Mouse (Mus musculus): ENCODE results near the gene Gm3269. TPM values are rescaled to one million over a fixed set of nuclear protein-coding genes. Genes with fewer than 3 reads are reported as not detected.
A peak's percentile ranks its signal among the peaks of the same experiment; 100 is the strongest.
"Not testable (repeated sequence)": the region's sequence is repeated elsewhere in the genome, so short reads cannot be mapped to it uniquely, and the experiment has no call there.

The Gm3269 gene
- not detected in 2 replicates for polyA plus RNA-seq (2015; fragmentation: Nextera tagmentation; extraction: Ambion mirVana)

- not testable (repeated sequence) for H3K9me3 ChIP-seq; H3K4me1 ChIP-seq; H3K9ac ChIP-seq; H3K4me2 ChIP-seq; H3K27ac ChIP-seq; H3K4me3 ChIP-seq; H3K27me3 ChIP-seq; ATAC-seq (ENCODE audit: borderline replicate concordance, extremely low read depth, low FRiP score, low TSS enrichment); H3K36me3 ChIP-seq
- WGBS: no CpG with 5 or more reads among the region's 4 CpGs
Measured at GRCm38 (mm10) chr14:4837806-4838205, at the start of gene Gm3269. Gene Gm3269 (plus strand): TSS chr14:4838106.

- H3K36me3 ChIP-seq; H3K4me1 ChIP-seq; H3K27me3 ChIP-seq; H3K27ac ChIP-seq; H3K9ac ChIP-seq; H3K4me3 ChIP-seq; H3K9me3 ChIP-seq; H3K4me2 ChIP-seq; ATAC-seq (ENCODE audit: borderline replicate concordance, extremely low read depth, low FRiP score, low TSS enrichment): not testable (repeated sequence)
- WGBS: 78% methylated on average over 6 of the region's 6 CpGs
Measured at GRCm38 (mm10) chr14:4806421-4806820, 31.5 kb upstream of the Gm3269 start.

GRCm38 (mm10) chr14:4821950-4822349 is 16.0 kb upstream of the Gm3269 start:
- H3K9me3 ChIP-seq; H3K4me1 ChIP-seq; H3K4me3 ChIP-seq; H3K27ac ChIP-seq; H3K9ac ChIP-seq; H3K36me3 ChIP-seq; ATAC-seq (ENCODE audit: borderline replicate concordance, extremely low read depth, low FRiP score, low TSS enrichment); H3K4me2 ChIP-seq; H3K27me3 ChIP-seq: not testable (repeated sequence)
- 93% methylated on average over 3 of the region's 7 CpGs for WGBS

- not testable (repeated sequence) for H3K9me3 ChIP-seq; H3K36me3 ChIP-seq; H3K4me1 ChIP-seq; ATAC-seq (ENCODE audit: borderline replicate concordance, extremely low read depth, low FRiP score, low TSS enrichment); H3K27me3 ChIP-seq; H3K9ac ChIP-seq
- H3K4me3 ChIP-seq: peak within 1 kb of the TSS; percentile 33
- H3K27ac ChIP-seq: peak within 1 kb of the TSS; percentile 37; the same call in 1 of the 2 replicates
- H3K4me2 ChIP-seq: peak within 1 kb of the TSS; percentile 59
- 5% methylated on average over 19 of the region's 59 CpGs for WGBS
Measured at GRCm38 (mm10) chr14:4855299-4855980, 17.5 kb downstream of the Gm3269 start, which contains the start of gene Gm3264. Gene Gm3264 (plus strand): TSS chr14:4855576.

GRCm38 (mm10) chr14:4892116-4892515 is 54.2 kb downstream of the Gm3269 start, which contains the start of gene Gm3278:
Gene Gm3278 (plus strand): TSS chr14:4892416.
- not testable (repeated sequence) for H3K27ac ChIP-seq; H3K36me3 ChIP-seq; H3K4me1 ChIP-seq; ATAC-seq (ENCODE audit: borderline replicate concordance, extremely low read depth, low FRiP score, low TSS enrichment); H3K4me2 ChIP-seq; H3K4me3 ChIP-seq; H3K27me3 ChIP-seq; H3K9ac ChIP-seq; H3K9me3 ChIP-seq
- WGBS: 80% methylated on average over 1 of the region's 3 CpGs

Other genes with a start within 250 kb of the Gm3269 start
- not detected in 2 replicates for gene Gm8159, start 205.8 kb upstream of the Gm3269 start, polyA plus RNA-seq (2015; fragmentation: Nextera tagmentation; extraction: Ambion mirVana)
- not detected in 2 replicates for gene Gm3239, start 173.9 kb upstream of the Gm3269 start, polyA plus RNA-seq (2015; fragmentation: Nextera tagmentation; extraction: Ambion mirVana)
- gene Gm7876, start 128.9 kb upstream of the Gm3269 start, polyA plus RNA-seq (2015; fragmentation: Nextera tagmentation; extraction: Ambion mirVana): not detected in 2 replicates
- 0.07 and 0.24 TPM in 2 replicates for gene Gm3252, start 111.3 kb upstream of the Gm3269 start, polyA plus RNA-seq (2015; fragmentation: Nextera tagmentation; extraction: Ambion mirVana)
- gene Gm9602, start 61.8 kb upstream of the Gm3269 start, polyA plus RNA-seq (2015; fragmentation: Nextera tagmentation; extraction: Ambion mirVana): not detected in 2 replicates
- gene Gm3264, start 17.5 kb downstream of the Gm3269 start, polyA plus RNA-seq (2015; fragmentation: Nextera tagmentation; extraction: Ambion mirVana): 0.45 and 0.47 TPM in 2 replicates
- not detected in 2 replicates for gene Gm3278, start 54.3 kb downstream of the Gm3269 start, polyA plus RNA-seq (2015; fragmentation: Nextera tagmentation; extraction: Ambion mirVana)
- not detected in 2 replicates for gene Gm8297, start 145.8 kb downstream of the Gm3269 start, polyA plus RNA-seq (2015; fragmentation: Nextera tagmentation; extraction: Ambion mirVana)
- not detected in 2 replicates for gene Gm3298, start 177.8 kb downstream of the Gm3269 start, polyA plus RNA-seq (2015; fragmentation: Nextera tagmentation; extraction: Ambion mirVana)
- gene 4930555G01Rik, start 212.5 kb downstream of the Gm3269 start, polyA plus RNA-seq (2015; fragmentation: Nextera tagmentation; extraction: Ambion mirVana): not detected in 2 replicates
- gene Gm8281, start 232.9 kb downstream of the Gm3269 start, polyA plus RNA-seq (2015; fragmentation: Nextera tagmentation; extraction: Ambion mirVana): 1.6 and 1.9 TPM in 2 replicates